Mouse (Mus musculus): ENCODE data around the gene Col6a3.
A peak's percentile ranks its signal among the peaks of the same experiment; 100 is the strongest.

DNA sequence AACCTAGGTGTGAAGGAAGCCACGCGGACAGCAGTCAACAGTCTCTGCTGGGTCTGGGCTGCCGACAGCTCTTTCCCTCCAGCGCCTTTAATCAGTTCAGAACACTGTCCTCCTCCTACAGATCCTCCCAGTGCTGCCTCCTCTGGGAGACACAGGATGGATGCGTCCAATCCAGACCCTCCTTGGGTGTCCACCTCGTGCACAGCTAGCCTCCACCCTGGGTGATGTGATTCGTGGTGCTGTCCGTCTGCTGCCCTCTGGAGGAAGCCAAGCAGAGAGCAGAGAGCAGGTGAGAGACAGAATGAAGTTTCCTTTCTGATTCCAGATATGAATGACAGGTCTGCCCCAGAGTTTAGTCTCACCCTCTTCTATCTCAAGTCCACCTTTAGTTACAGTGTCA, 6.1 kb upstream of the Col6a3 start:
- TF ChIP-seq CTCF (IDR thresholded peaks at IDR 0.05; ENCODE audit: extremely low read depth, insufficient read length, insufficient replicate concordance, low read depth, low read length) (peak; percentile 30; the same call in 1 of the 2 replicates), POLR2A (IDR thresholded peaks at IDR 0.05; ENCODE audit: low read depth, low read length) (no peak)

Measured in small intestine, adult 2 months (tissue).